ENCODE assay signal across 24 mouse cellular contexts in genomic region chr4:129018788-129019435, GRCm38 (mm10). TPM values are rescaled to one million over a fixed set of nuclear protein-coding genes. Genes with fewer than 3 reads are reported as not detected.
DNase-seq lines count a peak whose midpoint lies in the region; ATAC-seq and TF ChIP-seq lines count a peak whose summit lies in the region.
"Had no signal": no experiment of that assay in that cellular context is flagged by ENCODE, and none has a peak within 500 bp of the region (broad histone marks: within the 10 kb centered on the region; RNA-seq: fewer than 3 reads in every experiment).

No protein-coding gene starts in this region.

- no peak for TF ChIP-seq CTCF in CH12.LX (conservative IDR thresholded peaks at IDR 0.05 in 1 of 2, IDR thresholded peaks at IDR 0.05 in 1 of 2; ENCODE audit: low read depth in 2 of 2, low read length in 2 of 2)

- no peaks in the 10 kb centered on the region for H3K79me2 ChIP-seq in CH12.LX (replicated peaks; ENCODE audit: control insufficient read depth, extremely low read depth, insufficient read depth, poor library complexity, severe bottlenecking)

- TF ChIP-seq EP300 in CH12.LX (IDR thresholded peaks at IDR 0.05; ENCODE audit: low read length), result 0 out of 2 replicates have a peak, but pooled peaks have one; percentile 45

- DNase-seq in 416B (ENCODE audit: low read depth), result peak; percentile 42
- no peak for DNase-seq in CH12.LX (ENCODE audit: extremely low read depth)
- DNase-seq in splenic B cell, adult 2 months (ENCODE audit: low read depth, low spot score), result peak; percentile 24
- DNase-seq in right cerebral cortex, adult 18-20 months, result no peak
- DNase-seq in lung, postnatal 25 days (ENCODE audit: low spot score), result no peak
- no peak for DNase-seq in embryonic facial prominence, embryonic 10.5 days (ENCODE audit: low spot score)
- DNase-seq: adrenal gland, postnatal 10 days; adrenal gland, postnatal 36 days; cerebellum, adult 9-11 months; embryo, embryonic 11 days; gastrocnemius, postnatal 10 days; heart, adult 18-20 months; heart, postnatal 10 days; heart, postnatal 36 days had no signal

- in situ Hi-C loops in CH12.LX (cut with MboI; ENCODE audit: low pct_ligation_motif_present, low pct_unique_long_range_greater_than_20kb, low sequenced_read_pairs), result loop anchor here (10.0 kb wide), 1 partner anchor 56 kb away; no protein-coding TSS in a partner anchor

- H3K4me1 ChIP-seq in CH12.LX (ENCODE audit: control insufficient read depth in 1 of 2, insufficient read depth in 2 of 2), result peaks cover 18 to 49% of the 10 kb centered on the region in 2 experiments
- H3K4me1 ChIP-seq in embryonic facial prominence, embryonic 10.5 days, result peaks cover 15% of the 10 kb centered on the region

- peaks cover 0 to 3% of the 10 kb centered on the region in 2 experiments for H3K36me3 ChIP-seq in CH12.LX (replicated peaks in 1 of 2; ENCODE audit: control insufficient read depth in 1 of 2, insufficient read depth in 1 of 2, low read length in 1 of 2)
- no peaks in the 10 kb centered on the region for H3K36me3 ChIP-seq in splenic B cell, adult 2 months (ENCODE audit: control insufficient read depth, insufficient read depth, low read length, poor library complexity, severe bottlenecking)
- no peaks in the 10 kb centered on the region for H3K36me3 ChIP-seq in embryonic facial prominence, embryonic 10.5 days (replicated peaks)
- H3K36me3 ChIP-seq: forebrain, embryonic 10.5 days; G1E; heart, embryonic 12.5 days; heart, embryonic 15.5 days; hindbrain, embryonic 10.5 days; hindbrain, embryonic 13.5 days had no signal

- no peak overlapping the region for H3K27ac ChIP-seq in CH12.LX (ENCODE audit: insufficient read depth, low read depth)
- no peak overlapping the region for H3K27ac ChIP-seq in embryonic facial prominence, embryonic 10.5 days (replicated peaks)
- H3K27ac ChIP-seq: forebrain, embryonic 10.5 days; forebrain, embryonic 13.5 days; heart, embryonic 15.5 days; hindbrain, embryonic 10.5 days; hindbrain, embryonic 13.5 days had no signal

- H3K9ac ChIP-seq in CH12.LX (ENCODE audit: insufficient read depth, low read depth), result no peak overlapping the region
- H3K9ac ChIP-seq: forebrain, embryonic 13.5 days; heart, embryonic 12.5 days; heart, embryonic 15.5 days; hindbrain, embryonic 13.5 days had no signal

- H3K27me3 ChIP-seq in CH12.LX (replicated peaks), result no peaks in the 10 kb centered on the region
- H3K27me3 ChIP-seq in splenic B cell, adult 2 months (ENCODE audit: control insufficient read depth, insufficient read depth, low read length, poor library complexity, severe bottlenecking), result no peaks in the 10 kb centered on the region
- H3K27me3 ChIP-seq in embryonic facial prominence, embryonic 10.5 days (replicated peaks; ENCODE audit: low read depth, poor library complexity, severe bottlenecking), result no peaks in the 10 kb centered on the region
- H3K27me3 ChIP-seq: forebrain, embryonic 13.5 days; heart, embryonic 15.5 days; hindbrain, embryonic 13.5 days; Patski had no signal

- H3K4me3 ChIP-seq in CH12.LX (replicated peaks in 1 of 3; ENCODE audit: low read depth in 2 of 3, low read length in 2 of 3, poor library complexity in 1 of 3), result no peak overlapping the region
- no peak overlapping the region for H3K4me3 ChIP-seq in embryonic facial prominence, embryonic 10.5 days
- H3K4me3 ChIP-seq: forebrain, embryonic 10.5 days; forebrain, embryonic 13.5 days; heart, embryonic 12.5 days; heart, embryonic 15.5 days; hindbrain, embryonic 10.5 days; hindbrain, embryonic 13.5 days had no signal

- no peak for TF ChIP-seq POLR2A in CH12.LX (IDR thresholded peaks at IDR 0.05; ENCODE audit: low read depth, low read length)

- ATAC-seq in megakaryocyte, adult 5-6 weeks (ENCODE audit: poor library complexity, severe bottlenecking), result peak; percentile 52; the same call in 1 of the 2 replicates
- ATAC-seq: forebrain, embryonic 13.5 days; forebrain, embryonic 16.5 days; Patski had no signal

- no peak for TF ChIP-seq RAD21 in CH12.LX (IDR thresholded peaks at IDR 0.05; ENCODE audit: low read depth, low read length)

- dilution Hi-C loops in CH12.LX (cut with MboI; ENCODE audit: extremely low pct_ligation_motif_present, extremely low pct_unique_long_range_greater_than_20kb, low sequenced_read_pairs), result no loop called here

- 0 out of 2 replicates have a peak overlapping the region, but pooled peaks have one; percentile 8 for H3K4me2 ChIP-seq in CH12.LX (ENCODE audit: insufficient read depth, low read depth, poor library complexity, severe bottlenecking)
- H3K4me2 ChIP-seq: forebrain, embryonic 13.5 days; heart, embryonic 12.5 days; heart, embryonic 15.5 days; hindbrain, embryonic 13.5 days had no signal

- 86% methylated on average over 9 of the region's 9 CpGs for WGBS in embryonic facial prominence, embryonic 10.5 days

- H3K9me3 ChIP-seq in CH12.LX (replicated peaks; ENCODE audit: low read length), result peaks cover 7% of the 10 kb centered on the region
- H3K9me3 ChIP-seq in embryonic facial prominence, embryonic 10.5 days, result no peaks in the 10 kb centered on the region
- H3K9me3 ChIP-seq: forebrain, embryonic 13.5 days; G1E; heart, embryonic 12.5 days; heart, embryonic 15.5 days; hindbrain, embryonic 13.5 days had no signal

TF ChIP-seq in CH12.LX, 34 proteins besides CTCF, POLR2A, EP300 and RAD21:
- TF ChIP-seq ZC3H11A (IDR thresholded peaks at IDR 0.05; ENCODE audit: low read depth, low read length) (no peak), ETS1 (conservative IDR thresholded peaks at IDR 0.05; ENCODE audit: low read depth, low read length) (peak; percentile 66), NRF1 (IDR thresholded peaks at IDR 0.05; ENCODE audit: low read depth, low read length) (no peak), POLR2AphosphoS2 (IDR thresholded peaks at IDR 0.05; ENCODE audit: low read depth, low read length) (no peak), MEF2A (IDR thresholded peaks at IDR 0.05; ENCODE audit: borderline replicate concordance, low read depth, low read length) (0 out of 2 replicates have a peak, but pooled peaks have one; percentile 45), RCOR1 (conservative IDR thresholded peaks at IDR 0.05; ENCODE audit: low read depth, low read length) (0 out of 2 replicates have a peak, but pooled peaks have one; percentile 61), BHLHE40 (IDR thresholded peaks at IDR 0.05; ENCODE audit: low read depth, low read length) (peak; percentile 95), UBTF (IDR thresholded peaks at IDR 0.05; ENCODE audit: low read depth, low read length) (no peak), SMC3 (IDR thresholded peaks at IDR 0.05; ENCODE audit: low read depth, low read length) (no peak), ZMIZ1 (IDR thresholded peaks at IDR 0.05; ENCODE audit: low read depth, low read length) (no peak), TCF12 (IDR thresholded peaks at IDR 0.05; ENCODE audit: low read depth, low read length) (no peak), JUND (conservative IDR thresholded peaks at IDR 0.05; ENCODE audit: low read depth, low read length) (no peak), IRF4 (IDR thresholded peaks at IDR 0.05; ENCODE audit: low read depth, low read length) (peak; percentile 35), ELF1 (IDR thresholded peaks at IDR 0.05; ENCODE audit: low read depth, low read length) (peak; percentile 59)

RNA-seq across cellular contexts. Expression of gene Ak2, which starts 27.2 kb away (rescaled TPM):
- total RNA-seq in CH12.LX (2012; rRNA removed), result 269 and 278 TPM in 2 replicates
- 280 and 293 TPM in 2 replicates for total RNA-seq in CH12.LX (2014; rRNA removed)
- polyA plus RNA-seq in CH12.LX (2012; ENCODE audit: insufficient read length, low read depth), result 343 and 363 TPM in 2 replicates
- total RNA-seq in megakaryocyte, adult 5-6 weeks (2015), result 41.2 and 48.0 TPM in 2 replicates
- 69.0 and 71.2 TPM in 2 replicates for total RNA-seq in megakaryocyte, adult 5-6 weeks (2017)
- polyA plus RNA-seq in embryonic facial prominence, embryonic 10.5 days (2016; fragmentation: Nextera tagmentation; extraction: Ambion mirVana), result 219 and 224 TPM in 2 replicates

RNA-seq across cellular contexts. Expression of gene Rnf19b, which starts 39.2 kb away (rescaled TPM):
- total RNA-seq in CH12.LX (2012; rRNA removed) (65.3 and 75.3 TPM in 2 replicates), CH12.LX (2014; rRNA removed) (104 and 111 TPM in 2 replicates)
- 98.3 and 102 TPM in 2 replicates for polyA plus RNA-seq in CH12.LX (2012; ENCODE audit: insufficient read length, low read depth)
- total RNA-seq in megakaryocyte, adult 5-6 weeks (2015), result 20.2 and 24.2 TPM in 2 replicates
- total RNA-seq in megakaryocyte, adult 5-6 weeks (2017), result 52.8 and 56.8 TPM in 2 replicates
- polyA plus RNA-seq in embryonic facial prominence, embryonic 10.5 days (2016; fragmentation: Nextera tagmentation; extraction: Ambion mirVana), result 7.9 and 8.4 TPM in 2 replicates

RNA-seq across cellular contexts. Expression of gene Azin2, which starts 56.7 kb away (rescaled TPM):
- total RNA-seq in CH12.LX (2012; rRNA removed) (0.63 and 1.7 TPM in 2 replicates), CH12.LX (2014; rRNA removed) (0.58 and 0.91 TPM in 2 replicates)
- 2.1 and 2.4 TPM in 2 replicates for polyA plus RNA-seq in CH12.LX (2012; ENCODE audit: insufficient read length, low read depth)
- 0.25 and 0.38 TPM in 2 replicates for total RNA-seq in megakaryocyte, adult 5-6 weeks (2015)
- total RNA-seq in megakaryocyte, adult 5-6 weeks (2017), result 0.29 and 1.5 TPM in 2 replicates
- 11.4 and 12.1 TPM in 2 replicates for polyA plus RNA-seq in embryonic facial prominence, embryonic 10.5 days (2016; fragmentation: Nextera tagmentation; extraction: Ambion mirVana)
- total RNA-seq: G1E had no signal
- polyA plus RNA-seq: G1E had no signal

Comparison
In these comparisons a context has a peak if more than half of its experiments do, and no peak if none do; other contexts are left out.
1. DNase-seq: peak in 416B (single experiment) and splenic B cell, adult 2 months (single experiment); none in CH12.LX (single experiment), right cerebral cortex, adult 18-20 months (single experiment), lung, postnatal 25 days (single experiment) and embryonic facial prominence, embryonic 10.5 days (single experiment).